Mouse (Mus musculus): ENCODE results near the gene Tex37. TPM values are rescaled to one million over a fixed set of nuclear protein-coding genes. Genes with fewer than 3 reads are reported as not detected.

Gene Tex37
- polyA plus RNA-seq, 1 experiment from 2014 or later, result not detected

DNA sequence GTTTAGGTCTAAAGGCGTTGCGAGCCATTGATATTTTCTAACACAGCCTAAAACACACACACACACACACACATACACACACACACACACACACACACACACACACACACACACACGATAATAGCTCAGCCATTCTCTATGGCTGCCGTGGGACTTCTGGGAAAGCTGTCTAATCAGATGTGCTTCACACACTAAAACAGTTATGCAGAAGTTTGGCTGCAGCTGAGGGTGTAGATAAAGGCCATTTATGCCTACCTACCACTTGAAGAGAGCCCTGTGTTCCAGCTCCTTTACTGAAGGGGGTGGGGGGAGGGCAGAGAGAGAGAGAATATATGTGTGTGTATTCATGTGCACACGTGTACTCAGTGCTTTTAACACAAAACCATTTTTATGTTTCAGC, 15.0 kb downstream of the Tex37 start:
- WGBS, result 89% methylated on average over 5 of the region's 5 CpGs
- Histone ChIP-seq H3K4me1 (replicated peaks; ENCODE audit: control insufficient read depth, insufficient read depth, low read length) (no peaks in the 10 kb centered on the region), H3K27me3 (replicated peaks; ENCODE audit: control insufficient read depth, insufficient read depth, low read length) (no peaks in the 10 kb centered on the region), H3K36me3 (ENCODE audit: control insufficient read depth, insufficient read depth) (peaks cover 53% of the 10 kb centered on the region), H3K9ac (ENCODE audit: low read depth, low read length) (no peak overlapping the region), H3K9me3 (ENCODE audit: control insufficient read depth) (no peaks in the 10 kb centered on the region), H3K4me2 (replicated peaks; ENCODE audit: low read depth) (no peak overlapping the region), H3K27ac (ENCODE audit: low read depth, low read length) (no peak overlapping the region), H3K4me3 (ENCODE audit: low read depth, low read length) (no peak overlapping the region)
- no peak for TF ChIP-seq CTCF (IDR thresholded peaks at IDR 0.05; ENCODE audit: low read depth)
- ATAC-seq, result no peak

GRCm38 (mm10) chr6:70899594-70900003, 19.1 kb downstream of the Tex37 start:
- no peak overlapping the region for H3K4me2 ChIP-seq (replicated peaks; ENCODE audit: low read depth)
- no peaks in the 10 kb centered on the region for H3K9me3 ChIP-seq (ENCODE audit: control insufficient read depth)
- TF ChIP-seq CTCF (IDR thresholded peaks at IDR 0.05; ENCODE audit: low read depth), result no peak
- WGBS, result 69% methylated on average over 8 of the region's 8 CpGs
- no peaks in the 10 kb centered on the region for H3K4me1 ChIP-seq (replicated peaks; ENCODE audit: control insufficient read depth, insufficient read depth, low read length)
- H3K36me3 ChIP-seq (ENCODE audit: control insufficient read depth, insufficient read depth), result peaks cover 72% of the 10 kb centered on the region
- H3K9ac ChIP-seq (ENCODE audit: low read depth, low read length), result no peak overlapping the region
- no peak for ATAC-seq
- H3K27me3 ChIP-seq (replicated peaks; ENCODE audit: control insufficient read depth, insufficient read depth, low read length), result no peaks in the 10 kb centered on the region
- no peak overlapping the region for H3K27ac ChIP-seq (ENCODE audit: low read depth, low read length)
- no peak overlapping the region for H3K4me3 ChIP-seq (ENCODE audit: low read depth, low read length)

DNA sequence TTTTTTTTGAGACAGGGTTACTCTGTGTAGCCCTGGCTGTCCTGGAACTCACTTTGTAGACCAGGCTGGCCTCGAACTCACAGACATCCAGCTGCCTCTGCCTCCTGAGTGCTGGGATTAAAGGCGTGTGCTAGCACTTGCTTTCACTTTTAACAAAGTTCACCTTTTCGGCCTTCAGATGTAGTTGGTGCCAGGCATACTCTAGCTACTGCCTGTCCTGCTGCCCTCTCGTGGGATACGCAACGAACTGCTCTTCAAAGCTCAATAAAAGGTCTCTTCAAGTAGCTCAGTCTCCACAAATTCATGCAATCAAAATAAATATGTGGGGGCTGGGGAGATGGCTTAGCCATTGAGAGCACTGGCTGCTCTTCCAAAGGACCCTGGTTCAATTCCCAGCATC, 20.6 kb downstream of the Tex37 start:
- ATAC-seq, result no peak
- Histone ChIP-seq H3K9me3 (ENCODE audit: control insufficient read depth) (no peaks in the 10 kb centered on the region), H3K36me3 (ENCODE audit: control insufficient read depth, insufficient read depth) (peaks cover 71% of the 10 kb centered on the region), H3K27ac (ENCODE audit: low read depth, low read length) (no peak overlapping the region), H3K27me3 (replicated peaks; ENCODE audit: control insufficient read depth, insufficient read depth, low read length) (no peaks in the 10 kb centered on the region), H3K4me2 (replicated peaks; ENCODE audit: low read depth) (no peak overlapping the region), H3K4me1 (replicated peaks; ENCODE audit: control insufficient read depth, insufficient read depth, low read length) (no peaks in the 10 kb centered on the region), H3K4me3 (ENCODE audit: low read depth, low read length) (no peak overlapping the region), H3K9ac (ENCODE audit: low read depth, low read length) (no peak overlapping the region)
- TF ChIP-seq CTCF (IDR thresholded peaks at IDR 0.05; ENCODE audit: low read depth), result 0 out of 2 replicates have a peak, but pooled peaks have one; percentile 16
- WGBS, result 79% methylated on average over 6 of the region's 6 CpGs

GRCm38 (mm10) chr6:70887993-70888392, 30.7 kb downstream of the Tex37 start:
- no peaks in the 10 kb centered on the region for H3K27me3 ChIP-seq (replicated peaks; ENCODE audit: control insufficient read depth, insufficient read depth, low read length)
- ATAC-seq, result no peak
- no peak overlapping the region for H3K27ac ChIP-seq (ENCODE audit: low read depth, low read length)
- no peaks in the 10 kb centered on the region for H3K4me1 ChIP-seq (replicated peaks; ENCODE audit: control insufficient read depth, insufficient read depth, low read length)
- H3K9ac ChIP-seq (ENCODE audit: low read depth, low read length), result no peak overlapping the region
- 94% methylated on average over 11 of the region's 11 CpGs for WGBS
- H3K36me3 ChIP-seq (ENCODE audit: control insufficient read depth, insufficient read depth), result peaks cover 80% of the 10 kb centered on the region
- H3K9me3 ChIP-seq (ENCODE audit: control insufficient read depth), result no peaks in the 10 kb centered on the region
- H3K4me2 ChIP-seq (replicated peaks; ENCODE audit: low read depth), result no peak overlapping the region
- no peak overlapping the region for H3K4me3 ChIP-seq (ENCODE audit: low read depth, low read length)
- TF ChIP-seq CTCF (IDR thresholded peaks at IDR 0.05; ENCODE audit: low read depth), result no peak

- H3K9ac ChIP-seq (ENCODE audit: low read depth, low read length), result no peak overlapping the region
- WGBS, result 13% methylated on average over 5 of the region's 5 CpGs
- H3K36me3 ChIP-seq (ENCODE audit: control insufficient read depth, insufficient read depth), result peaks cover 39% of the 10 kb centered on the region
- no peaks in the 10 kb centered on the region for H3K9me3 ChIP-seq (ENCODE audit: control insufficient read depth)
- H3K4me3 ChIP-seq (ENCODE audit: low read depth, low read length), result no peak overlapping the region
- no peak overlapping the region for H3K4me2 ChIP-seq (replicated peaks; ENCODE audit: low read depth)
- TF ChIP-seq CTCF (IDR thresholded peaks at IDR 0.05; ENCODE audit: low read depth), result peak; percentile 95
- no peaks in the 10 kb centered on the region for H3K27me3 ChIP-seq (replicated peaks; ENCODE audit: control insufficient read depth, insufficient read depth, low read length)
- no peaks in the 10 kb centered on the region for H3K4me1 ChIP-seq (replicated peaks; ENCODE audit: control insufficient read depth, insufficient read depth, low read length)
- no peak overlapping the region for H3K27ac ChIP-seq (ENCODE audit: low read depth, low read length)
- ATAC-seq, result no peak
These were observed 37.9 kb downstream of the Tex37 start for GRCm38 (mm10) chr6:70880714-70881304.

- Histone ChIP-seq H3K4me1 (replicated peaks; ENCODE audit: control insufficient read depth, insufficient read depth, low read length) (no peaks in the 10 kb centered on the region; the same call in 1 of the 2 replicates), H3K27me3 (replicated peaks; ENCODE audit: control insufficient read depth, insufficient read depth, low read length) (no peaks in the 10 kb centered on the region), H3K9ac (ENCODE audit: low read depth, low read length) (no peak overlapping the region), H3K4me2 (replicated peaks; ENCODE audit: low read depth) (no peak overlapping the region), H3K9me3 (ENCODE audit: control insufficient read depth) (no peaks in the 10 kb centered on the region), H3K4me3 (ENCODE audit: low read depth, low read length) (no peak overlapping the region), H3K27ac (ENCODE audit: low read depth, low read length) (no peak overlapping the region), H3K36me3 (ENCODE audit: control insufficient read depth, insufficient read depth) (peaks cover 10% of the 10 kb centered on the region; the same call in 1 of the 2 replicates)
- ATAC-seq, result no peak
- 89% methylated on average over 1 of the region's 1 CpGs for WGBS
- no peak for TF ChIP-seq CTCF (IDR thresholded peaks at IDR 0.05; ENCODE audit: low read depth)
These were observed 43.7 kb downstream of the Tex37 start for GRCm38 (mm10) chr6:70875017-70875416.

Measured in intestine, postnatal 0 days (tissue).